ENCODE assay signal across 11 mouse cellular contexts in the genomic region with DNA sequence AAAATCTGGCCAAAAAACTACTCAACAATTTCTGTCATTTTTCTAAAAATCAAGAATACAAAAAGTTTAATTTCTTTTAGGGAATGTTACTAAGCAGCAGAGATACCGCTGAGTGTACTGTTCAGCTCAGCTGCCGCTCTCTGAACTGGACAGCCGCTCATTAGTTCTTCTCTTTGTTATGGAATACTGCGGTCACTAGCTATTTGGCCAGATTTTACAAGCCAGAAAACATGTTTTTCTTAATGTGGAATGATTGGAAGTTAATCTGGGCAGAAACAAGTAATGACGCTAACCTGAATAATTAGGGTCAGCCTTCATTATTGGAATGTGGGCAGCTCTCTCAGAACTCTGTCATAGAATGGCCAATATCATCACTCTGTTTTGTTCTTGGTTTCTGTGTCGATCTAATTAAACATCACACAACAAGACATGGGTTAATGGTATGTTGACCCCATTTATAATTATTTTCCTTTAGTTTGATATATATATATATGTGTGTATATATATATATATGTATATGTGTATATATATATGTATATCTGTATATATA.
"Had no signal": no experiment of that assay in that cellular context is flagged by ENCODE, and none has a peak within 500 bp of the region (broad histone marks: within the 10 kb centered on the region; RNA-seq: fewer than 3 reads in every experiment).

No protein-coding gene starts in this region.

- H3K4me2 ChIP-seq: limb, embryonic 12.5 days; liver, embryonic 15.5 days; lung, embryonic 15.5 days had no signal

- DNase-seq: kidney, adult 18-20 months; kidney, postnatal 10 days; kidney, postnatal 4 days; liver; thymus, postnatal 4 days had no signal

- H3K9ac ChIP-seq: limb, embryonic 12.5 days; liver, embryonic 15.5 days; lung, embryonic 15.5 days had no signal

- H3K36me3 ChIP-seq: limb, embryonic 12.5 days; liver, embryonic 15.5 days; lung, embryonic 15.5 days had no signal

- H3K9me3 ChIP-seq: limb, embryonic 12.5 days; liver, embryonic 15.5 days; lung, embryonic 15.5 days had no signal

- H3K4me1 ChIP-seq: limb, embryonic 12.5 days; liver, embryonic 15.5 days had no signal

- H3K27me3 ChIP-seq: limb, embryonic 12.5 days; liver, embryonic 15.5 days; lung, embryonic 15.5 days had no signal

- H3K4me3 ChIP-seq: layer of hippocampus, adult 2 months; limb, embryonic 12.5 days; liver, embryonic 15.5 days; lung, embryonic 15.5 days; myocyte had no signal

- H3K27ac ChIP-seq: layer of hippocampus, adult 2 months; limb, embryonic 12.5 days; liver, embryonic 15.5 days; lung, embryonic 15.5 days; stomach, postnatal 0 days had no signal
